Mouse (Mus musculus) forebrain, embryonic 16.5 days (tissue): Measurements from ENCODE around the gene Ccdc117. TPM values are rescaled to one million over a fixed set of nuclear protein-coding genes. Genes with fewer than 3 reads are reported as not detected.

Experiments used
- ATAC-seq: fragments of 200-750 bp; cut with Nextera tagmentation; 2 replicates; pipeline ENCODE4 v1.8.0; 2017; ENCODE audit warnings: mild to moderate bottlenecking, moderate library complexity
- H3K27ac ChIP-seq: fragments of 300-500 bp; sonication (generic); 2 replicates; pipeline ENCODE4 v1.5.1; 2014; ENCODE audit warnings: low read length, control low read depth
- H3K27me3 ChIP-seq: fragments of 300-500 bp; sonication (generic); replicated peaks from 2 replicates; pipeline ENCODE4 v1.6.1; 2014; ENCODE audit warnings: low read length; ENCODE audit not compliant: control insufficient read depth, insufficient read depth
- H3K36me3 ChIP-seq: fragments of 300-500 bp; sonication (generic); 2 replicates; pipeline ENCODE4 v1.6.1; 2014; ENCODE audit not compliant: control insufficient read depth, insufficient read depth
- H3K4me1 ChIP-seq: fragments of 300-500 bp; sonication (generic); replicated peaks from 2 replicates; pipeline ENCODE4 v1.6.1; 2014; ENCODE audit warnings: low read length; ENCODE audit not compliant: control insufficient read depth, insufficient read depth
- H3K4me2 ChIP-seq: fragments of 300-500 bp; sonication (generic); 2 replicates; pipeline ENCODE4 v1.6.1; 2014; ENCODE audit warnings: mild to moderate bottlenecking, low read length, control low read depth
- H3K4me3 ChIP-seq: fragments of 300-500 bp; sonication (generic); replicated peaks from 2 replicates; pipeline ENCODE4 v1.5.1; 2014; ENCODE audit warnings: mild to moderate bottlenecking, low read length, control low read depth
- H3K9ac ChIP-seq: fragments of 300-500 bp; sonication (generic); replicated peaks from 2 replicates; pipeline ENCODE4 v1.6.1; 2014; ENCODE audit warnings: low read depth, low read length, control low read depth
- H3K9me3 ChIP-seq: fragments of 300-500 bp; sonication (generic); 2 replicates; pipeline ENCODE4 v1.6.1; 2016; ENCODE audit warnings: low read length; ENCODE audit not compliant: control insufficient read depth
- WGBS: fragments of 180-500 bp; shearing (Covaris S2); extraction: QIAGEN DNeasy Blood & Tissue Kit; methylation state at CpG from one replicate; pipeline ENCODE4 v1.1.7; 2014; 5-methylcytosine and 5-hydroxymethylcytosine counted together
- polyA plus RNA-seq: library from polyadenylated mRNA; unstranded; fragments of >200 nt; fragmentation: Nextera tagmentation; extraction: Ambion mirVana; gene quantifications from 2 replicates; pipeline ENCODE4 v1.2.1, GENCODE M21; 2015

The Ccdc117 gene
- polyA plus RNA-seq, 1 experiment from 2014 or later = 12.3 TPM

- Histone ChIP-seq H3K9ac (no peak overlapping the region), H3K27me3 (no peaks in the 10 kb centered on the region), H3K4me1 (no peaks in the 10 kb centered on the region), H3K36me3 (no peaks in the 10 kb centered on the region), H3K9me3 (no peaks in the 10 kb centered on the region), H3K4me2 (no peak overlapping the region), H3K27ac (no peak overlapping the region), H3K4me3 (no peak overlapping the region)
- no peak for ATAC-seq
- 89% methylated on average over 8 of the region's 8 CpGs for WGBS
Measured at GRCm38 (mm10) chr11:5509215-5510098, 32.5 kb downstream of the Ccdc117 start.

- no peak overlapping the region for H3K27ac ChIP-seq
- no peak overlapping the region for H3K4me2 ChIP-seq
- H3K9me3 ChIP-seq = no peaks in the 10 kb centered on the region
- no peak for ATAC-seq
- no peak overlapping the region for H3K9ac ChIP-seq
- WGBS = 38% methylated on average over 18 of the region's 18 CpGs
- no peaks in the 10 kb centered on the region for H3K4me1 ChIP-seq
- H3K4me3 ChIP-seq = no peak overlapping the region
- no peaks in the 10 kb centered on the region for H3K27me3 ChIP-seq
- no peaks in the 10 kb centered on the region for H3K36me3 ChIP-seq
Measured at GRCm38 (mm10) chr11:5505856-5506575, 36.0 kb downstream of the Ccdc117 start.

- no peak for ATAC-seq
Measured at GRCm38 (mm10) chr11:5502351-5503051, 39.5 kb downstream of the Ccdc117 start.

GRCm38 (mm10) chr11:5500903-5501741, 40.9 kb downstream of the Ccdc117 start:
- ATAC-seq = no peak
- H3K4me2 ChIP-seq = no peak overlapping the region
- H3K27ac ChIP-seq = no peak overlapping the region
- no peaks in the 10 kb centered on the region for H3K27me3 ChIP-seq
- WGBS = 80% methylated on average over 13 of the region's 13 CpGs
- H3K9ac ChIP-seq = no peak overlapping the region
- H3K9me3 ChIP-seq = no peaks in the 10 kb centered on the region
- H3K4me3 ChIP-seq = no peak overlapping the region
- H3K36me3 ChIP-seq = no peaks in the 10 kb centered on the region
- H3K4me1 ChIP-seq = no peaks in the 10 kb centered on the region

More at GRCm38 (mm10) chr11:5502351-5503051, 39.5 kb downstream of the Ccdc117 start:
- Histone ChIP-seq H3K4me1 (no peaks in the 10 kb centered on the region), H3K36me3 (no peaks in the 10 kb centered on the region), H3K27ac (no peak overlapping the region), H3K27me3 (no peaks in the 10 kb centered on the region), H3K4me2 (no peak overlapping the region), H3K9ac (no peak overlapping the region), H3K9me3 (no peaks in the 10 kb centered on the region), H3K4me3 (no peak overlapping the region)
- WGBS = 91% methylated on average over 10 of the region's 10 CpGs

- no peak overlapping the region for H3K4me3 ChIP-seq
- H3K4me1 ChIP-seq = no peaks in the 10 kb centered on the region
- H3K9me3 ChIP-seq = no peaks in the 10 kb centered on the region
- 89% methylated on average over 11 of the region's 11 CpGs for WGBS
- H3K4me2 ChIP-seq = no peak overlapping the region
- H3K27me3 ChIP-seq = no peaks in the 10 kb centered on the region
- H3K36me3 ChIP-seq = no peaks in the 10 kb centered on the region
- ATAC-seq = no peak
- H3K27ac ChIP-seq = no peak overlapping the region
- no peak overlapping the region for H3K9ac ChIP-seq
Measured at GRCm38 (mm10) chr11:5499961-5500644, 41.9 kb downstream of the Ccdc117 start.

- H3K27me3 ChIP-seq = no peaks in the 10 kb centered on the region
- ATAC-seq = no peak
- no peak overlapping the region for H3K4me3 ChIP-seq
- H3K4me2 ChIP-seq = no peak overlapping the region
- H3K27ac ChIP-seq = no peak overlapping the region
- H3K4me1 ChIP-seq = no peaks in the 10 kb centered on the region
- no peaks in the 10 kb centered on the region for H3K9me3 ChIP-seq
- 83% methylated on average over 13 of the region's 13 CpGs for WGBS
- H3K9ac ChIP-seq = no peak overlapping the region
- H3K36me3 ChIP-seq = no peaks in the 10 kb centered on the region
Measured at GRCm38 (mm10) chr11:5498931-5499661, 42.9 kb downstream of the Ccdc117 start.

GRCm38 (mm10) chr11:5498422-5498821, 43.6 kb downstream of the Ccdc117 start:
- WGBS = 84% methylated on average over 9 of the region's 9 CpGs
- no peak overlapping the region for H3K27ac ChIP-seq
- H3K36me3 ChIP-seq = no peaks in the 10 kb centered on the region
- no peak overlapping the region for H3K9ac ChIP-seq
- no peaks in the 10 kb centered on the region for H3K4me1 ChIP-seq
- H3K4me3 ChIP-seq = no peak overlapping the region
- no peaks in the 10 kb centered on the region for H3K27me3 ChIP-seq
- ATAC-seq = no peak
- H3K4me2 ChIP-seq = no peak overlapping the region
- H3K9me3 ChIP-seq = no peaks in the 10 kb centered on the region
